Mouse (Mus musculus): Measurements from ENCODE around the gene Fgf3.

- TF ChIP-seq USF1 (IDR thresholded peaks at IDR 0.05; ENCODE audit: low read depth) (no peak), CTCF (IDR thresholded peaks at IDR 0.05; ENCODE audit: control insufficient read depth, insufficient read depth, insufficient read length) (no peak), MYOD1 (IDR thresholded peaks at IDR 0.05; ENCODE audit: control insufficient read depth, insufficient read length, low read depth) (no peak), CEBPB (IDR thresholded peaks at IDR 0.05; ENCODE audit: low read depth) (no peak), MYOG (IDR thresholded peaks at IDR 0.05; ENCODE audit: control insufficient read depth, extremely low read depth, insufficient read length) (no peak)
These were observed 24.2 kb downstream of the Fgf3 start for GRCm38 (mm10) chr7:144862126-144862525.
